In genomic region chr17:71551350-71551749, GRCm38 (mm10) we compare ENCODE assay signal across 8 mouse cellular contexts. TPM values are rescaled to one million over a fixed set of nuclear protein-coding genes. Genes with fewer than 3 reads are reported as not detected.
DNase-seq lines count a peak whose midpoint lies in the region; ATAC-seq and TF ChIP-seq lines count a peak whose summit lies in the region.

No protein-coding gene starts in this region.

- H3K4me2 ChIP-seq in lung, embryonic 14.5 days, result peak overlapping the region; percentile 100
- peak overlapping the region; percentile 96 for H3K4me2 ChIP-seq in embryonic facial prominence, embryonic 15.5 days (replicated peaks)
- peak overlapping the region; percentile 99 for H3K4me2 ChIP-seq in intestine, postnatal 0 days (replicated peaks; ENCODE audit: low read depth)
- peak overlapping the region; percentile 97 for H3K4me2 ChIP-seq in neural tube, embryonic 15.5 days

- H3K27ac ChIP-seq in lung, embryonic 14.5 days (ENCODE audit: low read depth), result no peak overlapping the region
- H3K27ac ChIP-seq in embryonic facial prominence, embryonic 15.5 days (replicated peaks), result no peak overlapping the region
- H3K27ac ChIP-seq in intestine, postnatal 0 days (ENCODE audit: low read depth, low read length), result no peak overlapping the region
- H3K27ac ChIP-seq in neural tube, embryonic 15.5 days (replicated peaks), result peak overlapping the region; percentile 46; the same call in 1 of the 2 replicates

- peak overlapping the region; percentile 74; the same call in 1 of the 2 replicates for H3K9ac ChIP-seq in lung, embryonic 14.5 days
- H3K9ac ChIP-seq in embryonic facial prominence, embryonic 15.5 days, result peak overlapping the region; percentile 39; the same call in 1 of the 2 replicates
- H3K9ac ChIP-seq in intestine, postnatal 0 days (ENCODE audit: low read depth, low read length), result no peak overlapping the region
- H3K9ac ChIP-seq in neural tube, embryonic 15.5 days (replicated peaks), result peak overlapping the region; percentile 83

- H3K27me3 ChIP-seq in lung, embryonic 14.5 days (ENCODE audit: insufficient read depth, low read length), result peaks cover 5% of the 10 kb centered on the region; the same call in 1 of the 2 replicates
- peaks cover 15% of the 10 kb centered on the region for H3K27me3 ChIP-seq in embryonic facial prominence, embryonic 15.5 days
- H3K27me3 ChIP-seq in intestine, postnatal 0 days (replicated peaks; ENCODE audit: control insufficient read depth, insufficient read depth, low read length), result no peaks in the 10 kb centered on the region; the same call in 1 of the 2 replicates
- H3K27me3 ChIP-seq in neural tube, embryonic 15.5 days (replicated peaks), result peaks cover 10% of the 10 kb centered on the region

- H3K36me3 ChIP-seq in lung, embryonic 14.5 days (ENCODE audit: insufficient read depth), result no peaks in the 10 kb centered on the region
- H3K36me3 ChIP-seq in embryonic facial prominence, embryonic 15.5 days, result no peaks in the 10 kb centered on the region
- no peaks in the 10 kb centered on the region for H3K36me3 ChIP-seq in intestine, postnatal 0 days (ENCODE audit: control insufficient read depth, insufficient read depth)
- no peaks in the 10 kb centered on the region for H3K36me3 ChIP-seq in neural tube, embryonic 15.5 days

- no peaks in the 10 kb centered on the region for H3K4me1 ChIP-seq in lung, embryonic 14.5 days (ENCODE audit: insufficient read depth)
- peaks cover 4% of the 10 kb centered on the region; the same call in 1 of the 2 replicates for H3K4me1 ChIP-seq in embryonic facial prominence, embryonic 15.5 days
- H3K4me1 ChIP-seq in intestine, postnatal 0 days (replicated peaks; ENCODE audit: control insufficient read depth, insufficient read depth, low read length), result no peaks in the 10 kb centered on the region
- peaks cover 12% of the 10 kb centered on the region for H3K4me1 ChIP-seq in neural tube, embryonic 15.5 days

- no peak for DNase-seq in lung, embryonic 14.5 days
- DNase-seq in lung, adult 18-20 months, result no peak
- no peak for DNase-seq in gastrocnemius, postnatal 4 days (ENCODE audit: low spot score in 2 of 2)
- no peak for DNase-seq in Muller cell, postnatal 12 days (ENCODE audit: inconsistent ontology term)
- DNase-seq in adrenal gland, postnatal 36 days, result no peak

- no peaks in the 10 kb centered on the region for H3K9me3 ChIP-seq in lung, embryonic 14.5 days (ENCODE audit: low read depth, low read length)
- H3K9me3 ChIP-seq in embryonic facial prominence, embryonic 15.5 days (replicated peaks), result no peaks in the 10 kb centered on the region
- no peaks in the 10 kb centered on the region for H3K9me3 ChIP-seq in intestine, postnatal 0 days (ENCODE audit: control insufficient read depth)
- H3K9me3 ChIP-seq in neural tube, embryonic 15.5 days (replicated peaks), result no peaks in the 10 kb centered on the region

- ATAC-seq in lung, embryonic 14.5 days (ENCODE audit: insufficient read depth), result no peak
- ATAC-seq in embryonic facial prominence, embryonic 15.5 days (ENCODE audit: insufficient number of reproducible peaks, low FRiP score, low TSS enrichment, low read depth), result no peak
- ATAC-seq in intestine, postnatal 0 days, result no peak
- peak; percentile 23 for ATAC-seq in neural tube, embryonic 15.5 days (ENCODE audit: low FRiP score)

- H3K4me3 ChIP-seq in lung, embryonic 14.5 days (ENCODE audit: low read depth, low read length), result peak overlapping the region; percentile 65
- peak overlapping the region; percentile 68 for H3K4me3 ChIP-seq in embryonic facial prominence, embryonic 15.5 days (replicated peaks)
- H3K4me3 ChIP-seq in intestine, postnatal 0 days (ENCODE audit: low read depth, low read length), result peak overlapping the region; percentile 57
- peak overlapping the region; percentile 79 for H3K4me3 ChIP-seq in neural tube, embryonic 15.5 days (replicated peaks)

- WGBS in lung, embryonic 14.5 days, result 12% methylated on average over 6 of the region's 6 CpGs
- whole genome bisulfite sequencing in embryonic facial prominence, embryonic 15.5 days, result 13% methylated on average over 6 of the region's 6 CpGs
- 12% methylated on average over 6 of the region's 6 CpGs for WGBS in intestine, postnatal 0 days
- 3% methylated on average over 6 of the region's 6 CpGs for WGBS in neural tube, embryonic 15.5 days

- no peak for TF ChIP-seq CTCF in lung, embryonic 14.5 days (IDR thresholded peaks at IDR 0.05; ENCODE audit: low read depth)
- TF ChIP-seq CTCF in intestine, postnatal 0 days (IDR thresholded peaks at IDR 0.05; ENCODE audit: low read depth), result no peak

RNA-seq across cellular contexts. Expression of gene Spdya, which starts 0.5 kb away (rescaled TPM):
- 0.57 and 1.0 TPM in 2 replicates for polyA plus RNA-seq in lung, embryonic 14.5 days (2014; fragmentation: Nextera tagmentation; extraction: Ambion mirVana)
- polyA plus RNA-seq in embryonic facial prominence, embryonic 15.5 days (2015; fragmentation: Nextera tagmentation; extraction: Ambion mirVana), result 0.73 and 0.83 TPM in 2 replicates
- 0.27 and 0.66 TPM in 2 replicates for polyA plus RNA-seq in intestine, postnatal 0 days (2015; fragmentation: Nextera tagmentation; extraction: Ambion mirVana)
- 1.1 and 1.3 TPM in 2 replicates for polyA plus RNA-seq in neural tube, embryonic 15.5 days (2015; fragmentation: Nextera tagmentation; extraction: Ambion mirVana)
- total RNA-seq in gastrocnemius, postnatal 4 days (2021), result under 1 TPM; 0.73 to 0.83 TPM
- under 1 TPM; 0.53 to 0.82 TPM for total RNA-seq in adrenal gland, postnatal 36 days (2021)

RNA-seq across cellular contexts. Expression of gene Ndc80, which starts 24.7 kb away (rescaled TPM):
- 56.9 and 59.2 TPM in 2 replicates for polyA plus RNA-seq in lung, embryonic 14.5 days (2014; fragmentation: Nextera tagmentation; extraction: Ambion mirVana)
- 32.2 and 36.9 TPM in 2 replicates for polyA plus RNA-seq in embryonic facial prominence, embryonic 15.5 days (2015; fragmentation: Nextera tagmentation; extraction: Ambion mirVana)
- 8.8 and 10.0 TPM in 2 replicates for polyA plus RNA-seq in intestine, postnatal 0 days (2015; fragmentation: Nextera tagmentation; extraction: Ambion mirVana)
- polyA plus RNA-seq in neural tube, embryonic 15.5 days (2015; fragmentation: Nextera tagmentation; extraction: Ambion mirVana), result 5.9 and 15.7 TPM in 2 replicates
- 10 to 100 TPM; 12.1 to 13.1 TPM for total RNA-seq in gastrocnemius, postnatal 4 days (2021)
- total RNA-seq in adrenal gland, postnatal 36 days (2021), result 1 to 10 TPM; 3.1 to 3.6 TPM
